Mouse (Mus musculus): ENCODE data around the gene Tmem131. TPM values are rescaled to one million over a fixed set of nuclear protein-coding genes. Genes with fewer than 3 reads are reported as not detected.

The Tmem131 gene
- polyA plus RNA-seq, 1 experiment from 2014 or later: 11.4 TPM

DNA sequence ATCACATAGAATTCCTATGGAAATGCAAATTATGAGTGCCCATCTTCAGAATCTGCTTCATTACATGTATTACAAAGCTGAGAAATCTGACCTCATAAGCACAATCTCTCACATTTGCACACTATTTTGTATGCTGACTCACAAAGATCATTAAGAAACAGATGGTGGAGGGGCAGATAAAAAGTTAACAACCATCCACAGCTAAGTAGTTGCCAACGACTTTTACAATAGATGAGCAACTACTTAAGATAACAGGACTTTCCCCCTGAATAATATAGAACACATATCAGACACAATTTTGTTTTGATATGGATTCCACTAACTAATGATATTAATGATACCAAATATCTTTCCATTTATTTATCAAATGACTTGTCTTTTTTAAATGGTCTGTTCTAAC, 66.3 kb downstream of the Tmem131 start:
- Histone ChIP-seq H3K27ac (ENCODE audit: low read depth, low read length) (no peak overlapping the region), H3K27me3 (ENCODE audit: control insufficient read depth, insufficient read depth, low read length) (no peaks in the 10 kb centered on the region), H3K9me3 (replicated peaks; ENCODE audit: control insufficient read depth, low read length) (no peaks in the 10 kb centered on the region), H3K4me1 (ENCODE audit: control insufficient read depth, insufficient read depth, low read length) (no peaks in the 10 kb centered on the region), H3K4me2 (no peak overlapping the region), H3K9ac (ENCODE audit: low read depth, low read length) (no peak overlapping the region), H3K36me3 (ENCODE audit: control insufficient read depth, insufficient read depth, low read length) (no peaks in the 10 kb centered on the region; the same call in 1 of the 2 replicates), H3K4me3 (ENCODE audit: low read depth, low read length) (no peak overlapping the region)
- ATAC-seq (replicated peaks; ENCODE audit: insufficient number of reproducible peaks, low FRiP score, low TSS enrichment): no peak
- 42% methylated on average over 1 of the region's 1 CpGs for WGBS (ENCODE audit: insufficient replicate concordance)

DNA sequence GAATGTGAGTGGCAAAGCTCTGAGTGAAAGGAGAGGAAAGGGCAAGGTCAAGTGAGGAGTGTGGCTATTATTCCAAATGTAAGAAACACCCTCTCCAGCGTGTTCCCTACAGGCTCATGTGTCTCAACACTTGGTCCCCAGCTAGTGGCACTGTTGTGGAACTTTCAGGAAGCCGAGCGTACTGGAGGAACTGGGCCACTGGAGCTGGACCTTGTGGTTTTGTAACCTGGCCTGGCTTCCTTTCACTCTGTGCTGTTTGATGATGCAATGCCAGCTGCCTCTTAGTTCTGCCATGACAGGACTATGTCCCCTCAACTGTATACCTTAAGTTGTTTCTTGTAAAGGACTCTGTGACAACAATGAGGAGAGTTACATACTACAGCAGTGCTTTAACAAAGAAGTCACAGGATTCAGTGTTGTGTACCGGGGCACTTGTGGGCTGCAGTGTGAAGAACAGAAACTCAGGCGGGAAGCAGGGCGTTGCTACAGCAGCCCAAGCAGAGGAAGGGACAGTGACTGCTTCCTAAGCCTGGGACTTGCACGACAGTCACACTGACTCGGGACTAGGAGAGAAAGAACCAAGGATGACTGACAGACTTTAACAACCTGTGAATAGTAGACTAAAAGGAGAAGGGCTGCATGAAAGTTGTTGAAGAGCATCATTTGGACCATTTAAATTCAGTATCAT, 68.4 kb downstream of the Tmem131 start:
- no peak overlapping the region for H3K4me2 ChIP-seq
- no peaks in the 10 kb centered on the region for H3K4me1 ChIP-seq (ENCODE audit: control insufficient read depth, insufficient read depth, low read length)
- 80% methylated on average over 8 of the region's 8 CpGs for WGBS (ENCODE audit: insufficient replicate concordance)
- H3K36me3 ChIP-seq (ENCODE audit: control insufficient read depth, insufficient read depth, low read length): no peaks in the 10 kb centered on the region; the same call in 1 of the 2 replicates
- no peak overlapping the region for H3K27ac ChIP-seq (ENCODE audit: low read depth, low read length)
- no peaks in the 10 kb centered on the region for H3K9me3 ChIP-seq (replicated peaks; ENCODE audit: control insufficient read depth, low read length)
- H3K9ac ChIP-seq (ENCODE audit: low read depth, low read length): no peak overlapping the region
- ATAC-seq (replicated peaks; ENCODE audit: insufficient number of reproducible peaks, low FRiP score, low TSS enrichment): no peak
- H3K4me3 ChIP-seq (ENCODE audit: low read depth, low read length): no peak overlapping the region
- no peaks in the 10 kb centered on the region for H3K27me3 ChIP-seq (ENCODE audit: control insufficient read depth, insufficient read depth, low read length)

DNA sequence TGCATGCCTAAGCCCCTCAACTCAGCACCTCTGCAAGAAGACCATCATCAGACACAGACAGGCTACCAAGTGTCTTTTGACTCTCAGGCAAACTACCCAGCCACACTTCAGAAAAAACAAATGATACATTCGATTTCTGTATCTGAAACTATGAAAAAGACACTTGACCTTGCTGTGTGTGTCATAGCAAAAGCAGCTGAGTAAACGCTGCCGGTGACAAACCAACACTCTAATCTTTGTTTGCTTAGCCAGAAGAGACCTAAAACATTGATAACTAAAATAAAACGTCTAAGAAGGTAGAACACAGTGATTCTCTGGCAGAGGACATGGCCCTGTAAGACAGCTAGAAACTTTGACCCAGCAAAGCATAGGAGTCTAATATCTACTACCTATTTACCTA, 72.2 kb downstream of the Tmem131 start:
- 54% methylated on average over 4 of the region's 4 CpGs for whole genome bisulfite sequencing (ENCODE audit: insufficient replicate concordance)
- H3K27ac ChIP-seq (ENCODE audit: low read depth, low read length): no peak overlapping the region
- no peaks in the 10 kb centered on the region for H3K9me3 ChIP-seq (replicated peaks; ENCODE audit: control insufficient read depth, low read length)
- H3K27me3 ChIP-seq (ENCODE audit: control insufficient read depth, insufficient read depth, low read length): no peaks in the 10 kb centered on the region
- no peak for ATAC-seq (replicated peaks; ENCODE audit: insufficient number of reproducible peaks, low FRiP score, low TSS enrichment)
- H3K9ac ChIP-seq (ENCODE audit: low read depth, low read length): no peak overlapping the region
- no peak overlapping the region for H3K4me3 ChIP-seq (ENCODE audit: low read depth, low read length)
- no peaks in the 10 kb centered on the region for H3K36me3 ChIP-seq (ENCODE audit: control insufficient read depth, insufficient read depth, low read length)
- no peak overlapping the region for H3K4me2 ChIP-seq
- no peaks in the 10 kb centered on the region for H3K4me1 ChIP-seq (ENCODE audit: control insufficient read depth, insufficient read depth, low read length)

DNA sequence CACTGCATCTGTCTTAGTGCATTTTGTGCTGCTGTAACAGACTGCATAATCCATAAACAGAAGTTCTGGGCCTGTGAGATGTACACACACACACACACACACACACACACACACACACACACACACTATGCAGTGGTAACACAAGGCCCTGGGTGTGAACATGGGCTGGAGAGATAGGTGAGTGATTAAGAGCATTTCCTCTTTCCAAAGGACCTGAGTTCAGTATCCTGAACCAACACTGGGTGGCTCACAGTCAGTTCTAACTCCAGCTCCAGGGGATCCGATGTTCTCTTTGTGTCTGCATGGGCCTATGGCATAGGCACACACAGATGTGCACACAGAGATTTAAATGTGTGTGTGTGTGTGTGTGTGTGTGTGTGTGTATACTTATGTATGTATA, 72.9 kb downstream of the Tmem131 start:
- no peak overlapping the region for H3K27ac ChIP-seq (ENCODE audit: low read depth, low read length)
- H3K36me3 ChIP-seq (ENCODE audit: control insufficient read depth, insufficient read depth, low read length): no peaks in the 10 kb centered on the region
- 84% methylated on average over 1 of the region's 1 CpGs for WGBS (ENCODE audit: insufficient replicate concordance)
- no peak overlapping the region for H3K4me3 ChIP-seq (ENCODE audit: low read depth, low read length)
- ATAC-seq (replicated peaks; ENCODE audit: insufficient number of reproducible peaks, low FRiP score, low TSS enrichment): no peak
- no peak overlapping the region for H3K4me2 ChIP-seq
- no peak overlapping the region for H3K9ac ChIP-seq (ENCODE audit: low read depth, low read length)
- no peaks in the 10 kb centered on the region for H3K27me3 ChIP-seq (ENCODE audit: control insufficient read depth, insufficient read depth, low read length)
- H3K4me1 ChIP-seq (ENCODE audit: control insufficient read depth, insufficient read depth, low read length): no peaks in the 10 kb centered on the region
- H3K9me3 ChIP-seq (replicated peaks; ENCODE audit: control insufficient read depth, low read length): no peaks in the 10 kb centered on the region

DNA sequence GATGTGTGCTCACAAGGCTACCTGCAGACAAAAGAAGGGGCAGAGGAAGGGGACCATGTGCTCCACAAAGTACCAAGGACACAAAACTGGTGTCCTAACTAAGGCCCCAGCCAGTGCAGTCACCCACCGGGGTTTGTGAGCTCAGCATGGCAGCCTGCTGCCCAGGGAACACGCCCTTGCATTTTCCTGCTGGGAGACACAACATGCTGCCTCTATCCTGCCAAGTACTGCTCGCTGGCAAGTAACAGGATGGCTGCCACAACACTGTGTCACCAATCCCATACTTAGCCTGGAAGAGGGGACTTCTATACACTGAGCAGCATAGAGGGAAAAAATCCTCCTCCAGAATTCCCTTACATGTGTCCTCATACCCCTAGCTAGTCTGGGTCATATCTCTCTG, 78.7 kb downstream of the Tmem131 start:
- Histone ChIP-seq H3K36me3 (ENCODE audit: control insufficient read depth, insufficient read depth, low read length) (no peaks in the 10 kb centered on the region), H3K4me3 (ENCODE audit: low read depth, low read length) (no peak overlapping the region), H3K27ac (ENCODE audit: low read depth, low read length) (no peak overlapping the region), H3K9ac (ENCODE audit: low read depth, low read length) (no peak overlapping the region), H3K27me3 (ENCODE audit: control insufficient read depth, insufficient read depth, low read length) (no peaks in the 10 kb centered on the region), H3K4me1 (ENCODE audit: control insufficient read depth, insufficient read depth, low read length) (peaks cover 26% of the 10 kb centered on the region), H3K9me3 (replicated peaks; ENCODE audit: control insufficient read depth, low read length) (no peaks in the 10 kb centered on the region), H3K4me2 (no peak overlapping the region)
- WGBS (ENCODE audit: insufficient replicate concordance): 69% methylated on average over 3 of the region's 3 CpGs
- ATAC-seq (replicated peaks; ENCODE audit: insufficient number of reproducible peaks, low FRiP score, low TSS enrichment): no peak

DNA sequence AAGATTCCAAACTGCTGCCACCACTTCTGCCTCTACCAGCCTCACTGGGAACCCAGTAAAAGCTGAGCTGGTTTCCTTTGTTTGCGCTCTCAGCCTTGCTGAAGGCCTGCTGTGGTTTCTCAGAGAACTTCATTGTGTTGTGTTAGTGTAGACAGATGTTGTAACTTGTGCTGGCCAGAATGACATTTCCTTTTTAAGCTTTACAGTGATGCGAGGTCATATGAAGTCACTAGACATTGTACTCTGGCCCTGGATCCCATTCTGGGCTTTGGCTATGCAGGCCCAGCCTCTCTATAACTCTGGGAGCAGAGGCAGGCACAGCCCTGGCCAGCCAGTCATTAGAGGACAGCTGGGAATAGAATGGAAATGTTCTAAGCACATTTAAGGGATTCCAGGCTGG, 81.7 kb downstream of the Tmem131 start:
- Histone ChIP-seq H3K9me3 (replicated peaks; ENCODE audit: control insufficient read depth, low read length) (no peaks in the 10 kb centered on the region), H3K4me1 (ENCODE audit: control insufficient read depth, insufficient read depth, low read length) (peaks cover 31% of the 10 kb centered on the region), H3K4me3 (ENCODE audit: low read depth, low read length) (no peak overlapping the region), H3K9ac (ENCODE audit: low read depth, low read length) (no peak overlapping the region), H3K27me3 (ENCODE audit: control insufficient read depth, insufficient read depth, low read length) (no peaks in the 10 kb centered on the region), H3K4me2 (no peak overlapping the region), H3K27ac (ENCODE audit: low read depth, low read length) (peak overlapping the region; percentile 73), H3K36me3 (ENCODE audit: control insufficient read depth, insufficient read depth, low read length) (no peaks in the 10 kb centered on the region)
- ATAC-seq (replicated peaks; ENCODE audit: insufficient number of reproducible peaks, low FRiP score, low TSS enrichment): 0 out of 2 replicates have a peak, but pooled peaks have one; percentile 35
- WGBS (ENCODE audit: insufficient replicate concordance): 59% methylated on average over 2 of the region's 2 CpGs

DNA sequence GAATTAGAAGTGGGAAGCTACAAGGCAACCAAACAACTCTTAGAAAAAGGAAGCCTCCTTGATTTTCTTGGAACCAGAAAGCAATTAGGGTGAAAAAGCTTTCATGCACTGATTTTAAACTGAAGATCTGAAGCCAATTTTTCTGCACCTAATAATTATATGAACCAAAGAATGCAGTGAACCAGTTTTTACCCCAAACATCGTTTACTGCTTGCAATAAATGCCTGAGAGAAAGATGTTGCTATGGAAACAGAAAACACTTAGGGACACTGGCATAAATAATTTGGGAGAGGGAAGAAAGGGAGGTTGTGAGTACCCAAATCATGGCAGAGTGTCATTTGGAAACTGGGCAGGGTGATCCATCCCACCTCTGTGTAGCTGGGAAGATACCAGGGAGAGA, 82.6 kb downstream of the Tmem131 start:
- Histone ChIP-seq H3K4me1 (ENCODE audit: control insufficient read depth, insufficient read depth, low read length) (peaks cover 31% of the 10 kb centered on the region), H3K4me3 (ENCODE audit: low read depth, low read length) (no peak overlapping the region), H3K36me3 (ENCODE audit: control insufficient read depth, insufficient read depth, low read length) (no peaks in the 10 kb centered on the region), H3K4me2 (no peak overlapping the region), H3K27ac (ENCODE audit: low read depth, low read length) (peak overlapping the region; percentile 75), H3K9me3 (replicated peaks; ENCODE audit: control insufficient read depth, low read length) (no peaks in the 10 kb centered on the region), H3K9ac (ENCODE audit: low read depth, low read length) (no peak overlapping the region), H3K27me3 (ENCODE audit: control insufficient read depth, insufficient read depth, low read length) (no peaks in the 10 kb centered on the region)
- no peak for ATAC-seq (replicated peaks; ENCODE audit: insufficient number of reproducible peaks, low FRiP score, low TSS enrichment)
- 64% methylated on average over 1 of the region's 1 CpGs for WGBS (ENCODE audit: insufficient replicate concordance)

DNA sequence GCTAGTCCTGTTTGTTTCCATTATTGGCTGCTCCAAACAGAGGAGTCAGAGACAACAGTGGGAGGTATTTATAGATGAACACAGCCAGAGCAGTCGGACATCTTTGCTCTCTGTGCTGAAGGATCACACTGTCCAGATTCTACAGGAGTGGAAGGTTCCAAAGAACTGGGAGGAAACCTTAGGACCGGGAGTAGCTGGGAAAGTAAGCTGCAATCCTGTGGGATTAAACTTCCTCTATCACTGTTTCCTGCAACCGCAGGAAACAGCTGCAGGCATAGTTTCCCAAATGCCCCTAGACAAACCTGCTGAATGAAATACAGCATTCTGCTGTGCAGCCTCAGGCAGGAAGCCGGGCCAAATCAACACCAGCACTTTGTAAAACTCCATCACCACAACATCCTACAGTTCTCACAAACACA, 83.0 kb downstream of the Tmem131 start:
- peaks cover 31% of the 10 kb centered on the region for H3K4me1 ChIP-seq (ENCODE audit: control insufficient read depth, insufficient read depth, low read length)
- no peak overlapping the region for H3K9ac ChIP-seq (ENCODE audit: low read depth, low read length)
- H3K27ac ChIP-seq (ENCODE audit: low read depth, low read length): peak overlapping the region; percentile 75
- 25% methylated on average over 4 of the region's 4 CpGs for WGBS (ENCODE audit: insufficient replicate concordance)
- ATAC-seq (replicated peaks; ENCODE audit: insufficient number of reproducible peaks, low FRiP score, low TSS enrichment): no peak
- 0 out of 2 replicates have a peak overlapping the region, but pooled peaks have one; percentile 2 for H3K4me2 ChIP-seq
- no peaks in the 10 kb centered on the region for H3K36me3 ChIP-seq (ENCODE audit: control insufficient read depth, insufficient read depth, low read length)
- H3K9me3 ChIP-seq (replicated peaks; ENCODE audit: control insufficient read depth, low read length): no peaks in the 10 kb centered on the region
- H3K27me3 ChIP-seq (ENCODE audit: control insufficient read depth, insufficient read depth, low read length): no peaks in the 10 kb centered on the region
- no peak overlapping the region for H3K4me3 ChIP-seq (ENCODE audit: low read depth, low read length)

DNA sequence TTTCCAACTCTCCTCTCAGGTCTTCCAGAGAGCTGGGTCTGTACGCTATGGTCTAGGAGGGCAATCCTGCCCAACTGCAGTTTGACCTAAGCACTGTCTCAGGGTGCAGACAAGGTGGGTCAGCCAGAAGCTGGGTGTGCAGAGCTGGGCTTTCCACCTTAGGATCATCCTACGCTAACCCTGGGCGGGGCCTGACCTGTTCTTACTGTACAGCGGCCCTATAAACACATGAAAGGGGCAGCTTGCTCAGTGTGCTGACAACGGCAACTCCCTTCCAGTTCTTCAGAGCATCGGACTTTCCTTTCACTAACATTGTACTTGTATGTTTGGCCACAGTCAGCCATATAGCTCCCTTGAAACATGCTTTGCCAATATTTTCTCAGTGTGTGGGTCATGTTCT, 86.4 kb downstream of the Tmem131 start:
- WGBS (ENCODE audit: insufficient replicate concordance): 92% methylated on average over 6 of the region's 6 CpGs
- no peak for ATAC-seq (replicated peaks; ENCODE audit: insufficient number of reproducible peaks, low FRiP score, low TSS enrichment)

More for the DNA sequence above, 86.4 kb downstream of the Tmem131 start:
- H3K4me3 ChIP-seq (ENCODE audit: low read depth, low read length): no peak overlapping the region
- H3K4me1 ChIP-seq (ENCODE audit: control insufficient read depth, insufficient read depth, low read length): peaks cover 26% of the 10 kb centered on the region
- H3K27me3 ChIP-seq (ENCODE audit: control insufficient read depth, insufficient read depth, low read length): no peaks in the 10 kb centered on the region
- no peak overlapping the region for H3K27ac ChIP-seq (ENCODE audit: low read depth, low read length)
- no peaks in the 10 kb centered on the region for H3K9me3 ChIP-seq (replicated peaks; ENCODE audit: control insufficient read depth, low read length)
- no peaks in the 10 kb centered on the region for H3K36me3 ChIP-seq (ENCODE audit: control insufficient read depth, insufficient read depth, low read length)
- H3K4me2 ChIP-seq: no peak overlapping the region
- no peak overlapping the region for H3K9ac ChIP-seq (ENCODE audit: low read depth, low read length)
